Mouse (Mus musculus): ENCODE measurements around the gene Tnfrsf21. TPM values are rescaled to one million over a fixed set of nuclear protein-coding genes. Genes with fewer than 3 reads are reported as not detected.

Gene Tnfrsf21
- polyA plus RNA-seq, 1 experiment from 2014 or later: 67.2 TPM

- Histone ChIP-seq H3K27ac (no peak overlapping the region), H3K4me1 (no peaks in the 10 kb centered on the region), H3K4me3 (no peak overlapping the region), H3K36me3 (peaks cover 23% of the 10 kb centered on the region), H3K9ac (no peak overlapping the region), H3K9me3 (no peaks in the 10 kb centered on the region), H3K27me3 (replicated peaks) (no peaks in the 10 kb centered on the region), H3K4me2 (replicated peaks) (no peak overlapping the region)
- no peak for ATAC-seq (ENCODE audit: low FRiP score, low read depth)
- WGBS: 56% methylated on average over 8 of the region's 8 CpGs
These were observed 76.1 kb downstream of the Tnfrsf21 start for GRCm38 (mm10) chr17:43092280-43092995.

- Histone ChIP-seq H3K4me2 (replicated peaks) (no peak overlapping the region), H3K9ac (no peak overlapping the region), H3K27ac (no peak overlapping the region), H3K4me1 (no peaks in the 10 kb centered on the region), H3K4me3 (no peak overlapping the region), H3K27me3 (replicated peaks) (no peaks in the 10 kb centered on the region), H3K9me3 (no peaks in the 10 kb centered on the region), H3K36me3 (peaks cover 8% of the 10 kb centered on the region)
- no peak for ATAC-seq (ENCODE audit: low FRiP score, low read depth)
- 40% methylated on average over 2 of the region's 2 CpGs for WGBS
These were observed 77.9 kb downstream of the Tnfrsf21 start for GRCm38 (mm10) chr17:43094285-43094684.

GRCm38 (mm10) chr17:43097101-43097688, 80.8 kb downstream of the Tnfrsf21 start:
- ATAC-seq (ENCODE audit: low FRiP score, low read depth): no peak
- Histone ChIP-seq H3K27ac (no peak overlapping the region), H3K36me3 (no peaks in the 10 kb centered on the region), H3K9ac (no peak overlapping the region), H3K9me3 (no peaks in the 10 kb centered on the region), H3K4me2 (replicated peaks) (no peak overlapping the region), H3K27me3 (replicated peaks) (no peaks in the 10 kb centered on the region), H3K4me3 (no peak overlapping the region), H3K4me1 (no peaks in the 10 kb centered on the region)
- 82% methylated on average over 4 of the region's 4 CpGs for WGBS

GRCm38 (mm10) chr17:43106108-43106507, 89.8 kb downstream of the Tnfrsf21 start:
- no peaks in the 10 kb centered on the region for H3K27me3 ChIP-seq (replicated peaks)
- H3K9ac ChIP-seq: no peak overlapping the region
- ATAC-seq (ENCODE audit: low FRiP score, low read depth): no peak
- no peaks in the 10 kb centered on the region for H3K36me3 ChIP-seq
- no peak overlapping the region for H3K4me2 ChIP-seq (replicated peaks)
- H3K27ac ChIP-seq: no peak overlapping the region
- no peak overlapping the region for H3K4me3 ChIP-seq
- WGBS: 75% methylated on average over 3 of the region's 3 CpGs
- H3K4me1 ChIP-seq: no peaks in the 10 kb centered on the region
- H3K9me3 ChIP-seq: no peaks in the 10 kb centered on the region

GRCm38 (mm10) chr17:43107338-43107737, 91.0 kb downstream of the Tnfrsf21 start:
- Histone ChIP-seq H3K4me1 (no peaks in the 10 kb centered on the region), H3K4me2 (replicated peaks) (no peak overlapping the region), H3K27ac (no peak overlapping the region), H3K9ac (no peak overlapping the region), H3K4me3 (no peak overlapping the region), H3K27me3 (replicated peaks) (no peaks in the 10 kb centered on the region), H3K9me3 (no peaks in the 10 kb centered on the region), H3K36me3 (no peaks in the 10 kb centered on the region)
- no peak for ATAC-seq (ENCODE audit: low FRiP score, low read depth)
- WGBS: 92% methylated on average over 5 of the region's 5 CpGs

- no peaks in the 10 kb centered on the region for H3K9me3 ChIP-seq
- H3K27me3 ChIP-seq (replicated peaks): no peaks in the 10 kb centered on the region
- H3K4me2 ChIP-seq (replicated peaks): no peak overlapping the region
- no peak overlapping the region for H3K4me3 ChIP-seq
- 73% methylated on average over 4 of the region's 4 CpGs for WGBS
- H3K9ac ChIP-seq: no peak overlapping the region
- no peak overlapping the region for H3K27ac ChIP-seq
- ATAC-seq (ENCODE audit: low FRiP score, low read depth): no peak
- no peaks in the 10 kb centered on the region for H3K36me3 ChIP-seq
- no peaks in the 10 kb centered on the region for H3K4me1 ChIP-seq
These were observed 93.1 kb downstream of the Tnfrsf21 start for GRCm38 (mm10) chr17:43109501-43109900.

GRCm38 (mm10) chr17:43110168-43110885, 94.0 kb downstream of the Tnfrsf21 start:
- Histone ChIP-seq H3K9me3 (no peaks in the 10 kb centered on the region), H3K4me3 (no peak overlapping the region), H3K9ac (no peak overlapping the region), H3K27ac (no peak overlapping the region), H3K4me2 (replicated peaks) (no peak overlapping the region), H3K4me1 (no peaks in the 10 kb centered on the region), H3K27me3 (replicated peaks) (no peaks in the 10 kb centered on the region), H3K36me3 (no peaks in the 10 kb centered on the region)
- ATAC-seq (ENCODE audit: low FRiP score, low read depth): no peak
- 73% methylated on average over 9 of the region's 9 CpGs for WGBS

- Histone ChIP-seq H3K27ac (no peak overlapping the region), H3K9ac (no peak overlapping the region), H3K9me3 (no peaks in the 10 kb centered on the region), H3K27me3 (replicated peaks) (no peaks in the 10 kb centered on the region), H3K4me3 (no peak overlapping the region), H3K36me3 (no peaks in the 10 kb centered on the region), H3K4me1 (no peaks in the 10 kb centered on the region), H3K4me2 (replicated peaks) (no peak overlapping the region)
- no peak for ATAC-seq (ENCODE audit: low FRiP score, low read depth)
- WGBS: 57% methylated on average over 9 of the region's 9 CpGs
These were observed 97.1 kb downstream of the Tnfrsf21 start for GRCm38 (mm10) chr17:43113391-43113984.

GRCm38 (mm10) chr17:43114086-43114581, 97.8 kb downstream of the Tnfrsf21 start:
- no peak overlapping the region for H3K4me2 ChIP-seq (replicated peaks)
- H3K9ac ChIP-seq: no peak overlapping the region
- 70% methylated on average over 8 of the region's 8 CpGs for WGBS
- no peaks in the 10 kb centered on the region for H3K9me3 ChIP-seq
- no peak overlapping the region for H3K4me3 ChIP-seq
- H3K27ac ChIP-seq: no peak overlapping the region
- no peaks in the 10 kb centered on the region for H3K36me3 ChIP-seq
- no peaks in the 10 kb centered on the region for H3K27me3 ChIP-seq (replicated peaks)
- ATAC-seq (ENCODE audit: low FRiP score, low read depth): peak; percentile 50; the same call in 1 of the 2 replicates
- H3K4me1 ChIP-seq: no peaks in the 10 kb centered on the region

GRCm38 (mm10) chr17:43114926-43115325, 98.6 kb downstream of the Tnfrsf21 start:
- H3K27me3 ChIP-seq (replicated peaks): no peaks in the 10 kb centered on the region
- ATAC-seq (ENCODE audit: low FRiP score, low read depth): no peak
- no peak overlapping the region for H3K4me2 ChIP-seq (replicated peaks)
- no peak overlapping the region for H3K27ac ChIP-seq
- H3K9me3 ChIP-seq: no peaks in the 10 kb centered on the region
- no peaks in the 10 kb centered on the region for H3K4me1 ChIP-seq
- H3K36me3 ChIP-seq: no peaks in the 10 kb centered on the region
- 94% methylated on average over 6 of the region's 6 CpGs for WGBS
- no peak overlapping the region for H3K4me3 ChIP-seq
- no peak overlapping the region for H3K9ac ChIP-seq

- no peaks in the 10 kb centered on the region for H3K36me3 ChIP-seq
- H3K9me3 ChIP-seq: no peaks in the 10 kb centered on the region
- no peak overlapping the region for H3K4me2 ChIP-seq (replicated peaks)
- H3K27me3 ChIP-seq (replicated peaks): no peaks in the 10 kb centered on the region
- no peak overlapping the region for H3K9ac ChIP-seq
- 74% methylated on average over 10 of the region's 10 CpGs for WGBS
- no peak for ATAC-seq (ENCODE audit: low FRiP score, low read depth)
- H3K4me1 ChIP-seq: no peaks in the 10 kb centered on the region
- H3K4me3 ChIP-seq: no peak overlapping the region
- H3K27ac ChIP-seq: no peak overlapping the region
These were observed 100.4 kb downstream of the Tnfrsf21 start for GRCm38 (mm10) chr17:43116748-43117147.

GRCm38 (mm10) chr17:43119446-43119845, 103.1 kb downstream of the Tnfrsf21 start:
- H3K4me1 ChIP-seq: no peaks in the 10 kb centered on the region
- H3K4me3 ChIP-seq: no peak overlapping the region
- no peak for ATAC-seq (ENCODE audit: low FRiP score, low read depth)
- H3K9me3 ChIP-seq: no peaks in the 10 kb centered on the region
- no peak overlapping the region for H3K27ac ChIP-seq
- no peaks in the 10 kb centered on the region for H3K27me3 ChIP-seq (replicated peaks)
- 86% methylated on average over 12 of the region's 12 CpGs for WGBS
- no peak overlapping the region for H3K9ac ChIP-seq
- H3K4me2 ChIP-seq (replicated peaks): no peak overlapping the region
- no peaks in the 10 kb centered on the region for H3K36me3 ChIP-seq

All from neural tube, embryonic 12.5 days (tissue).